Mouse (Mus musculus): Measurements from ENCODE around the gene Shq1.

DNA sequence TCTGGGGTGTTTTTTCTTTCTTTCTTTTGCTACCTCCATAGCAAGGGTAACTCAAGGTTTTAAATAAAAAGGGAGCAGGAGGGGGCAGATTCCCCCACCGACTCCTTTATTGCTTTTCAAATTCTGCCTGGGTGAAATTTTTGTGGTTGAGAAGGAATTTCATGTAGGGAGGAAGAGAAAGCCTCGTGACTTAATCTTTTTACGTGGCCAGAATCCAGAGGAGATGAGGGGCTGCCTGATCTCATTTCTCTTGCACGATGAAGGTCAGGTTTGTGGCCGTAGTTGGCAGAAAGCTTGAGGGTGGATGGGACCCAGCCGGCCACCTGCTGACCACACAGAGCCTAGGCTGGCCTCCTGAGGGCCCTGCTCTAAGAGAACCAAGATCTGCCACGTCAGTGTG, 36.6 kb upstream of the Shq1 start:
- TF ChIP-seq CTCF (IDR thresholded peaks at IDR 0.05; ENCODE audit: control insufficient read depth, insufficient read depth, insufficient replicate concordance, low read depth, low read length): no peak
- TF ChIP-seq POLR2A (IDR thresholded peaks at IDR 0.05; ENCODE audit: control insufficient read depth, low read depth, low read length): no peak

Measured in testis, adult 2 months (tissue).